8 mouse cellular contexts compared by ENCODE assay signal in the genomic region with DNA sequence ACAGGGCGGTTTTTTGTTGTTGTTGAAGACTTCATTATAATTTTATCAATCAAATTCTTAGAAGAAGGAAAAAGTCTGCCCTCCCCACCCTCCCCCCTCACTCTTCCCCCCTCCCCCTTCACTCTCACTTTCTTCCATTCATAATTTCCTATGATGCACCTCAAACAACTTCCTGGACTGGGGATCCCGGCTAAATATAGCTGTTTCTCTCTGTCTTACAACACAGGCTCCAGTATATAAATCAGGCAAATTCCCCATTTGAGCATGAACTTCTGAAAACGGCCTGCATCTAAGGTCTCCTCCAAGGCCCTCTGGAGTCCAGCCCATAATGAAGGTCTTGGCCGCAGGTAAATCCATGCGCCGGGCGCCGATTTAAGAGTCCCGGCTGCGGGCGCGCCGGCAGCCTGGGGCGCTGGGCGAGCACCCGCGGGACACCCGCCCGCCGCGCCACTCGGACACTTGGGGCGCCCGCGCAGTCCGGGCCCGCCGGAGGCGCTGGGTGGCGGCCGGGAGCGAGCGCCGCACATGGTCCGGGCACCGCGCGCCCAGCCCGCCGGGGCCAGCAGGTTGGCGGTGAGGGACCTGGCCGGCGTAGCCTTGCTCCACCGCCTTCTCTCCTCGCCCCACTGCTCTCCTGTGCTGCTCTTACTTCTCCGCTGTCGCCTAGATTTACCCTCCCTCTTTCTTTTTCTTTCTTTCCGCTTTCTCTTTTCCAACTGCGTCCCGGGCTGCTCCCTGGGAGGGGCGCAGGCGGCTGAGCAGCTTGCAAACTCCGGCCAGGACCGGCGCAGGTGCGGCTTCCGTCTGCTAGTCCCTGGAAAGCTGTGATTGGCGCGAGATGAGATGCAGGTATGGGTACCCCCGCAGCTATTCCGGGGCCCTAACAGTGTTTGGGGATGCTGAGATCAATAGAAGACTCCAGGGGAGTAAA. TPM values are rescaled to one million over a fixed set of nuclear protein-coding genes. Genes with fewer than 3 reads are reported as not detected.
DNase-seq lines count a peak whose midpoint lies in the region; ATAC-seq and TF ChIP-seq lines count a peak whose summit lies in the region.

No protein-coding gene starts in this region.

- TF ChIP-seq CTCF in MEL (IDR thresholded peaks at IDR 0.05 in 2 of 3, conservative IDR thresholded peaks at IDR 0.05 in 1 of 3; ENCODE audit: control insufficient read depth in 1 of 3, insufficient read depth in 1 of 3, low read depth in 2 of 3, low read length in 3 of 3, poor library complexity in 1 of 3, severe bottlenecking in 1 of 3): no peak
- TF ChIP-seq CTCF in liver, embryonic 14.5 days (IDR thresholded peaks at IDR 0.05; ENCODE audit: low read depth): no peak

- no peak overlapping the region for H3K27ac ChIP-seq in MEL (ENCODE audit: control insufficient read depth, low read depth, low read length)
- H3K27ac ChIP-seq in forebrain, embryonic 11.5 days (ENCODE audit: low read depth, low read length): no peak overlapping the region
- no peak overlapping the region for H3K27ac ChIP-seq in hindbrain, embryonic 16.5 days (ENCODE audit: low read depth, low read length)
- H3K27ac ChIP-seq in liver, embryonic 14.5 days: no peak overlapping the region
- H3K27ac ChIP-seq in neural tube, embryonic 11.5 days (ENCODE audit: low read depth, low read length): no peak overlapping the region

- no peak for TF ChIP-seq EP300 in MEL (IDR thresholded peaks at IDR 0.05; ENCODE audit: low read depth in 1 of 2, low read length in 2 of 2)
- TF ChIP-seq EP300 in liver, embryonic 14.5 days (IDR thresholded peaks at IDR 0.05; ENCODE audit: low read depth): no peak

- under 1% methylated on average over 49 of the region's 61 CpGs for WGBS in forebrain, embryonic 11.5 days
- under 1% methylated on average over 45 of the region's 61 CpGs for WGBS in hindbrain, embryonic 16.5 days
- WGBS in liver, embryonic 14.5 days (ENCODE audit: insufficient replicate concordance): 1% methylated on average over 61 of the region's 61 CpGs
- WGBS in neural tube, embryonic 11.5 days: under 1% methylated on average over 47 of the region's 61 CpGs

- H3K27me3 ChIP-seq in MEL (ENCODE audit: control insufficient read depth in 1 of 2, insufficient read depth in 2 of 2, low read length in 2 of 2): peaks cover 4% of the 10 kb centered on the region in 2 experiments; a peak in 3 of 4 replicates
- peaks cover 32% of the 10 kb centered on the region for H3K27me3 ChIP-seq in forebrain, embryonic 11.5 days (ENCODE audit: control insufficient read depth, insufficient read depth, low read length)
- peaks cover 29% of the 10 kb centered on the region for H3K27me3 ChIP-seq in hindbrain, embryonic 16.5 days (replicated peaks; ENCODE audit: control insufficient read depth, insufficient read depth, low read length)
- H3K27me3 ChIP-seq in liver, embryonic 14.5 days (ENCODE audit: control insufficient read depth, insufficient read depth, low read length): peaks cover 48% of the 10 kb centered on the region
- peaks cover 30% of the 10 kb centered on the region for H3K27me3 ChIP-seq in neural tube, embryonic 11.5 days (ENCODE audit: control insufficient read depth, insufficient read depth, low read length)

- TF ChIP-seq POLR2A in MEL (IDR thresholded peaks at IDR 0.05; ENCODE audit: control insufficient read depth in 1 of 2, insufficient read depth in 1 of 2, low read depth in 1 of 2, low read length in 2 of 2, poor library complexity in 1 of 2): 0 out of 4 replicates have a peak, but pooled peaks of 1 of the 2 experiments have one; percentile 29

- DNase-seq in cerebellum, adult 11 months: peak; percentile 20
- no peak for DNase-seq in cerebellum, adult 9-11 months
- DNase-seq in MEL (ENCODE audit: low read depth, low spot score): peak; percentile 34
- DNase-seq in forebrain, embryonic 11.5 days (ENCODE audit: low spot score): peak; percentile 69
- no peak for DNase-seq in liver, embryonic 14.5 days (ENCODE audit: low read depth in 3 of 3, low spot score in 3 of 3)
- DNase-seq in neural tube, embryonic 11.5 days (ENCODE audit: low spot score): peak; percentile 55
- DNase-seq in layer of hippocampus, postnatal 14 days (ENCODE audit: low spot score in 2 of 2): no peak

- peaks cover 0 to 4% of the 10 kb centered on the region in 2 experiments; a peak in 2 of 4 replicates for H3K36me3 ChIP-seq in MEL (ENCODE audit: control insufficient read depth in 1 of 2, insufficient read depth in 2 of 2, low read length in 2 of 2)
- H3K36me3 ChIP-seq in forebrain, embryonic 11.5 days (ENCODE audit: control insufficient read depth, insufficient read depth, low read length): no peaks in the 10 kb centered on the region
- H3K36me3 ChIP-seq in hindbrain, embryonic 16.5 days (ENCODE audit: control insufficient read depth, insufficient read depth, low read length): no peaks in the 10 kb centered on the region
- H3K36me3 ChIP-seq in liver, embryonic 14.5 days (replicated peaks; ENCODE audit: control insufficient read depth, insufficient read depth, low read depth): no peaks in the 10 kb centered on the region
- no peaks in the 10 kb centered on the region for H3K36me3 ChIP-seq in neural tube, embryonic 11.5 days (ENCODE audit: control insufficient read depth, insufficient read depth, low read length)

- peaks cover 3 to 23% of the 10 kb centered on the region in 2 experiments for H3K4me1 ChIP-seq in MEL (ENCODE audit: control insufficient read depth in 1 of 2, insufficient read depth in 2 of 2, low read length in 2 of 2)
- H3K4me1 ChIP-seq in forebrain, embryonic 11.5 days (replicated peaks; ENCODE audit: control insufficient read depth, insufficient read depth, low read length): 0 out of 2 replicates have a peak, but pooled peaks cover 3% of the 10 kb centered on the region
- peaks cover 14% of the 10 kb centered on the region for H3K4me1 ChIP-seq in hindbrain, embryonic 16.5 days (ENCODE audit: control insufficient read depth, insufficient read depth, low read depth, low read length)
- H3K4me1 ChIP-seq in liver, embryonic 14.5 days (replicated peaks; ENCODE audit: control insufficient read depth in 2 of 2, insufficient read depth in 2 of 2, low read length in 1 of 2): no peaks in the 10 kb centered on the region
- H3K4me1 ChIP-seq in neural tube, embryonic 11.5 days (ENCODE audit: control insufficient read depth, insufficient read depth, low read length): 0 out of 2 replicates have a peak, but pooled peaks cover 3% of the 10 kb centered on the region

- H3K79me2 ChIP-seq in MEL (ENCODE audit: control insufficient read depth, insufficient read depth, low read length, poor library complexity): no peaks in the 10 kb centered on the region

- peak overlapping the region; percentile 50 to 59 for H3K4me3 ChIP-seq in MEL (ENCODE audit: control insufficient read depth in 1 of 2, insufficient read depth in 1 of 2, low read depth in 2 of 2, low read length in 2 of 2)
- peak overlapping the region; percentile 39 for H3K4me3 ChIP-seq in forebrain, embryonic 11.5 days (ENCODE audit: low read depth, low read length)
- H3K4me3 ChIP-seq in hindbrain, embryonic 16.5 days (ENCODE audit: low read length): peak overlapping the region; percentile 60
- H3K4me3 ChIP-seq in liver, embryonic 14.5 days (ENCODE audit: insufficient read depth in 1 of 2, low read depth in 2 of 2, low read length in 2 of 2): peak overlapping the region; percentile 42 to 48
- peak overlapping the region; percentile 44 for H3K4me3 ChIP-seq in neural tube, embryonic 11.5 days (ENCODE audit: low read depth, low read length)

- peak overlapping the region; percentile 73 for H3K4me2 ChIP-seq in forebrain, embryonic 11.5 days (ENCODE audit: low read depth, low read length, severe bottlenecking)
- H3K4me2 ChIP-seq in hindbrain, embryonic 16.5 days (ENCODE audit: low read length): peak overlapping the region; percentile 100
- H3K4me2 ChIP-seq in liver, embryonic 14.5 days (ENCODE audit: low read depth): peak overlapping the region; percentile 65
- H3K4me2 ChIP-seq in neural tube, embryonic 11.5 days (ENCODE audit: low read depth): peak overlapping the region; percentile 80

- no peaks in the 10 kb centered on the region for H3K9me3 ChIP-seq in MEL (replicated peaks; ENCODE audit: insufficient read depth, low read length)
- no peaks in the 10 kb centered on the region for H3K9me3 ChIP-seq in forebrain, embryonic 11.5 days (ENCODE audit: control insufficient read depth, low read length)
- no peaks in the 10 kb centered on the region for H3K9me3 ChIP-seq in hindbrain, embryonic 16.5 days (ENCODE audit: control insufficient read depth, low read length)
- no peaks in the 10 kb centered on the region for H3K9me3 ChIP-seq in liver, embryonic 14.5 days (ENCODE audit: control insufficient read depth, low read length)
- H3K9me3 ChIP-seq in neural tube, embryonic 11.5 days (ENCODE audit: control insufficient read depth, low read length): no peaks in the 10 kb centered on the region; the same call in 1 of the 2 replicates

- ATAC-seq in forebrain, embryonic 11.5 days (replicated peaks; ENCODE audit: low FRiP score): no peak
- peak; percentile 58 for ATAC-seq in hindbrain, embryonic 16.5 days
- ATAC-seq in liver, embryonic 14.5 days (ENCODE audit: insufficient read depth): 0 out of 2 replicates have a peak, but pooled peaks have one; percentile 26
- ATAC-seq in neural tube, embryonic 11.5 days (ENCODE audit: insufficient read depth, low FRiP score, low TSS enrichment): peak; percentile 27; the same call in 1 of the 2 replicates

- no peak for TF ChIP-seq RAD21 in MEL (IDR thresholded peaks at IDR 0.05; ENCODE audit: low read depth, low read length)

- H3K9ac ChIP-seq in MEL (ENCODE audit: control insufficient read depth, low read depth, low read length, poor library complexity, severe bottlenecking): peak overlapping the region; percentile 44
- H3K9ac ChIP-seq in forebrain, embryonic 11.5 days (ENCODE audit: low read length): peak overlapping the region; percentile 44
- peak overlapping the region; percentile 69 for H3K9ac ChIP-seq in hindbrain, embryonic 16.5 days (ENCODE audit: low read depth, low read length)
- no peak overlapping the region for H3K9ac ChIP-seq in liver, embryonic 14.5 days (replicated peaks)
- peak overlapping the region; percentile 40 for H3K9ac ChIP-seq in neural tube, embryonic 11.5 days (ENCODE audit: low read length)

RNA-seq across cellular contexts. Expression of gene Lif, which starts 9.2 kb away (rescaled TPM):
- 0.10 and 0.27 TPM in 2 replicates for total RNA-seq in MEL (2012; rRNA removed)
- polyA plus RNA-seq in MEL (2012; ENCODE audit: insufficient read depth in 1 of 2, insufficient read length in 2 of 2, low read depth in 1 of 2, low replicate concordance in 2 of 2, missing spikeins in 1 of 2): under 1 TPM in 1 of 2 experiments, not detected in 1; 0.31 TPM
- not detected in 2 replicates for polyA plus RNA-seq in forebrain, embryonic 11.5 days (2014; fragmentation: Nextera tagmentation; extraction: Ambion mirVana)
- 0.05 TPM in 1 of 2 replicates, not detected in the other for polyA plus RNA-seq in hindbrain, embryonic 16.5 days (2015; fragmentation: Nextera tagmentation; extraction: Ambion mirVana)
- polyA plus RNA-seq in liver, embryonic 14.5 days (2012; rRNA removed): 0.02 TPM in 1 of 2 replicates, not detected in the other
- polyA plus RNA-seq in liver, embryonic 14.5 days (2014; fragmentation: Nextera tagmentation; extraction: Ambion mirVana): not detected in 2 replicates
- not detected in 2 replicates for polyA plus RNA-seq in neural tube, embryonic 11.5 days (2014; fragmentation: Nextera tagmentation; extraction: Ambion mirVana)
- total RNA-seq in layer of hippocampus, postnatal 14 days (2021): under 1 TPM; 0.69 to 0.78 TPM

RNA-seq across cellular contexts. Expression of gene Osm, which starts 30.3 kb away (rescaled TPM):
- 11.2 and 15.4 TPM in 2 replicates for total RNA-seq in MEL (2012; rRNA removed)
- polyA plus RNA-seq in MEL (2012; ENCODE audit: insufficient read depth in 1 of 2, insufficient read length in 2 of 2, low read depth in 1 of 2, low replicate concordance in 2 of 2, missing spikeins in 1 of 2): 10 to 100 TPM in 1 of 2 experiments, not detected in 1; 10.6 TPM
- polyA plus RNA-seq in forebrain, embryonic 11.5 days (2014; fragmentation: Nextera tagmentation; extraction: Ambion mirVana): not detected in 2 replicates
- not detected in 2 replicates for polyA plus RNA-seq in hindbrain, embryonic 16.5 days (2015; fragmentation: Nextera tagmentation; extraction: Ambion mirVana)
- 0.85 and 0.88 TPM in 2 replicates for polyA plus RNA-seq in liver, embryonic 14.5 days (2012; rRNA removed)
- 0.34 and 0.41 TPM in 2 replicates for polyA plus RNA-seq in liver, embryonic 14.5 days (2014; fragmentation: Nextera tagmentation; extraction: Ambion mirVana)
- polyA plus RNA-seq in neural tube, embryonic 11.5 days (2014; fragmentation: Nextera tagmentation; extraction: Ambion mirVana): not detected in 2 replicates
- total RNA-seq in layer of hippocampus, postnatal 14 days (2021): not detected

RNA-seq across cellular contexts. Expression of gene Castor1, which starts 48.5 kb away (rescaled TPM):
- 6.6 and 7.1 TPM in 2 replicates for total RNA-seq in MEL (2012; rRNA removed)
- polyA plus RNA-seq in MEL (2012; ENCODE audit: insufficient read depth in 1 of 2, insufficient read length in 2 of 2, low read depth in 1 of 2, low replicate concordance in 2 of 2, missing spikeins in 1 of 2): 10 to 100 TPM in 1 of 2 experiments, not detected in 1; 11.8 TPM
- polyA plus RNA-seq in forebrain, embryonic 11.5 days (2014; fragmentation: Nextera tagmentation; extraction: Ambion mirVana): 2.0 and 2.5 TPM in 2 replicates
- 6.7 and 7.4 TPM in 2 replicates for polyA plus RNA-seq in hindbrain, embryonic 16.5 days (2015; fragmentation: Nextera tagmentation; extraction: Ambion mirVana)
- polyA plus RNA-seq in liver, embryonic 14.5 days (2012; rRNA removed): 1.0 and 1.1 TPM in 2 replicates
- 1.4 and 1.5 TPM in 2 replicates for polyA plus RNA-seq in liver, embryonic 14.5 days (2014; fragmentation: Nextera tagmentation; extraction: Ambion mirVana)
- 1.9 and 2.1 TPM in 2 replicates for polyA plus RNA-seq in neural tube, embryonic 11.5 days (2014; fragmentation: Nextera tagmentation; extraction: Ambion mirVana)
- 1 to 10 TPM; 6.3 to 9.1 TPM for total RNA-seq in layer of hippocampus, postnatal 14 days (2021)

Comparison
In these comparisons a context has a peak if more than half of its experiments do, and no peak if none do; other contexts are left out.
1. DNase-seq: peak in cerebellum, adult 11 months (single experiment), MEL (single experiment), forebrain, embryonic 11.5 days (single experiment) and neural tube, embryonic 11.5 days (single experiment); none in cerebellum, adult 9-11 months (single experiment), liver, embryonic 14.5 days (0 of 3) and layer of hippocampus, postnatal 14 days (0 of 2).
2. Peak in every context shown above with its lines, with median percentiles within 50 percentile points of each other: H3K4me3 ChIP-seq and H3K4me2 ChIP-seq.